Mouse (Mus musculus): ENCODE measurements around the gene Kcnj1.

GRCm38 (mm10) chr9:32376863-32377590 lies 4.7 kb downstream of the Kcnj1 start:
- no peak for TF ChIP-seq POLR2A (IDR thresholded peaks at IDR 0.05; ENCODE audit: low read depth, low read length)
- TF ChIP-seq CTCF (IDR thresholded peaks at IDR 0.05; ENCODE audit: extremely low read depth, insufficient read depth, insufficient read length, insufficient replicate concordance) = no peak
